Mouse (Mus musculus) megakaryocyte, embryonic 14.5 days (primary cell): ENCODE results near the gene Ldha. TPM values are rescaled to one million over a fixed set of nuclear protein-coding genes. Genes with fewer than 3 reads are reported as not detected.

ENCODE experiments used
- H3K27me3 ChIP-seq: replicated peaks from 2 replicates; pipeline ENCODE3; 2012; ENCODE audit warnings: inconsistent platforms
- H3K36me3 ChIP-seq: replicated peaks from 2 replicates; pipeline ENCODE3; 2012; ENCODE audit warnings: low read length, inconsistent platforms, mixed read lengths
- H3K4me1 ChIP-seq: 2 replicates; pipeline ENCODE4 v1.6.1; 2012; ENCODE audit warnings: inconsistent platforms
- H3K4me3 ChIP-seq: replicated peaks from 2 replicates; pipeline ENCODE3; 2012; ENCODE audit warnings: moderate library complexity, mild to moderate bottlenecking, inconsistent platforms
- H3K9me3 ChIP-seq: 2 replicates; pipeline ENCODE4 v1.6.1; 2012; ENCODE audit warnings: inconsistent platforms
- FLI1 ChIP-seq: IDR thresholded peaks from 2 replicates; pipeline ENCODE4 v1.6.1; 2012; ENCODE audit warnings: low read length, inconsistent platforms, mixed read lengths
- GATA1 ChIP-seq: IDR thresholded peaks from 3 replicates; pipeline ENCODE4 v1.6.1; 2012; ENCODE audit warnings: mixed read lengths, low read length, inconsistent platforms, borderline replicate concordance
- polyA plus RNA-seq: library from polyadenylated mRNA; stranded (reverse); fragments of >175 nt; gene quantifications from 2 replicates; pipeline ENCODE4 v1.2.3, GENCODE M21; 2012; ENCODE audit warnings: low replicate concordance; ENCODE audit not compliant: insufficient read depth

Ldha gene
- polyA plus RNA-seq, 1 experiment, result 1,655 TPM

- Histone ChIP-seq H3K27me3 (no peaks in the 10 kb centered on the region), H3K9me3 (no peaks in the 10 kb centered on the region), H3K36me3 (no peaks in the 10 kb centered on the region), H3K4me1 (peaks cover 100% of the 10 kb centered on the region), H3K4me3 (no peak overlapping the region)
- TF ChIP-seq GATA1 (no peak), FLI1 (no peak)
These were observed 4.9 kb upstream of the Ldha start for GRCm38 (mm10) chr7:46836357-46836756.

- Histone ChIP-seq H3K27me3 (no peaks in the 10 kb centered on the region), H3K4me3 (peak overlapping the region; percentile 68), H3K36me3 (no peaks in the 10 kb centered on the region), H3K4me1 (peaks cover 100% of the 10 kb centered on the region), H3K9me3 (no peaks in the 10 kb centered on the region)
- TF ChIP-seq GATA1 (no peak), FLI1 (no peak)
These were observed 4.2 kb upstream of the Ldha start for GRCm38 (mm10) chr7:46837073-46837472.

DNA sequence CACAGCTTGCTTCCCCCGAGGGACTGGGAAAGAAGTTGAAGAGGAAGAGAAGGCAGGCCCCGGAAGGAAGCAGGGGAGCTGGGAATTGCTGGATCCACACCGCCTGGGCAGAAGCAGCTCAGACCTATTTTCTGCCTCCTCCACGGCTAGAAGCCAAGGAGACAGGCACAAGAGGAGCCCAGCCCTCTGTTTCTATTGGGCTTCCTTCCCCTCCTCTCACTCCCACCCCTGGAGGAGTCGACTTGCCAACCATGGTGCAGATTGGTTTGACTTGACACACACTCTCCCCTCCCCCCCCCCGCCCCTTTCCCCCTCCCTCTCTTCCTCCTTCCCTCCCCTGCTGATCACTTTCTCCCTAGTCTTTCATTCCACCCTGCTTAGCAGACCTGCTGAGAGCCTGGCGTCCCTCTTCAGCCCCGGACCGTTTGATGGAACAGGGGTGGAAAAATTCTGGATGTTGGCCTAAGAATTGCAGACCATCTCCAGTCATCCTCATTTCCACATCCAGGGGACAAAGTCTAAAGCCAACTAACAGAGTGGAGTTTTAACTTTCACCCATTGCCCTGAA lies 3.1 kb upstream of the Ldha start:
- no peak for TF ChIP-seq FLI1
- no peak for TF ChIP-seq GATA1
- H3K9me3 ChIP-seq, result no peaks in the 10 kb centered on the region
- peak overlapping the region; percentile 88 for H3K4me3 ChIP-seq
- peaks cover 100% of the 10 kb centered on the region for H3K4me1 ChIP-seq
- no peaks in the 10 kb centered on the region for H3K27me3 ChIP-seq
- H3K36me3 ChIP-seq, result no peaks in the 10 kb centered on the region

DNA sequence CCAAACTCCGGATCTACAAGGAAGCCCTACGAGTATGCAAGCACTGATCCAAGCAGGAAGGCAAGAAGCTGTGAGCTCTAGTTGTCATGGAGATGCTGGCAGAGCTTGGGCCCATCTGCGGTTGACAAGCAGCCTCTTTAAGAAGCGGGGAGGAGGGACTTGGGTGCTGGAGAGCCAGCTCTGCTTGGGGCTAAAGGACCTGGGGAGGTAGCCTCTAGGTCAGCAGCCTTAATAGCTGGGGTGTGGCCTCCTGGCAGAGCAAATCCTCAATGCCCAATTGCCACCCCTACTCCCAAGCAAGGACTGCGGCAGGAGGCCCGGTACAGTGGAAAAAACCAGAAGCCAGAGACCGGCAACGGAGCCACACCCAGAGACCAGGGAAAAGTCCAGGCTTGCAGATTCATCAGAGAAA lies 2.4 kb upstream of the Ldha start:
- Histone ChIP-seq H3K9me3 (no peaks in the 10 kb centered on the region), H3K4me1 (peaks cover 100% of the 10 kb centered on the region), H3K4me3 (peak overlapping the region; percentile 88), H3K27me3 (no peaks in the 10 kb centered on the region), H3K36me3 (peaks cover under 1% of the 10 kb centered on the region)
- TF ChIP-seq FLI1 (no peak), GATA1 (no peak)

- peaks cover 2% of the 10 kb centered on the region for H3K36me3 ChIP-seq
- H3K27me3 ChIP-seq, result no peaks in the 10 kb centered on the region
- no peaks in the 10 kb centered on the region for H3K9me3 ChIP-seq
- H3K4me3 ChIP-seq, result peak overlapping the region; percentile 88
- peaks cover 100% of the 10 kb centered on the region for H3K4me1 ChIP-seq
- TF ChIP-seq GATA1, result no peak
- TF ChIP-seq FLI1, result no peak
These were observed 1.8 kb upstream of the Ldha start for GRCm38 (mm10) chr7:46839446-46839845.

DNA sequence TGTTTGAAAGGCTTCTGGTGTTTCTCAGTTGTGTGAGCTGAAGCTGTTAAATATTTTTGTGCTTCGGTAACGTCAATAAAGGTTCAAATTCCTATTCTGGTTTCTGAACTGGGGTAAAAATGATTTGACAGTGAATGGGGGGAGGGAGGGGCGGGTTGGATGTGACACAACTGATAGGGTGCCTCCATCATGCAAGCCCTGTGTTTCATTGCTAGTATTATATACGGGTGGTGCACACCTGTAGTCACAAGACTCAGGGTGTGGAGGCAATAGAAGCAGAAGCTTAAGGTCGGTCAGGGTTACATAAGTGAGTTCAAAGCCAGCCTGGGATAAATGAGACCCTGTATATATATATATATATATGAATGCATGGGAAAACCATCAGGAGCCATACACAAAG lies 1.4 kb upstream of the Ldha start:
- Histone ChIP-seq H3K27me3 (no peaks in the 10 kb centered on the region), H3K4me1 (peaks cover 100% of the 10 kb centered on the region), H3K4me3 (peak overlapping the region; percentile 17), H3K36me3 (peaks cover 2% of the 10 kb centered on the region), H3K9me3 (no peaks in the 10 kb centered on the region)
- no peak for TF ChIP-seq GATA1
- no peak for TF ChIP-seq FLI1

GRCm38 (mm10) chr7:46840326-46840725 lies 949 bp upstream of the Ldha start:
- TF ChIP-seq FLI1, result no peak
- no peak for TF ChIP-seq GATA1
- Histone ChIP-seq H3K4me1 (peaks cover 100% of the 10 kb centered on the region), H3K4me3 (peak overlapping the region; percentile 51), H3K27me3 (no peaks in the 10 kb centered on the region), H3K9me3 (no peaks in the 10 kb centered on the region), H3K36me3 (peaks cover 2% of the 10 kb centered on the region)

DNA sequence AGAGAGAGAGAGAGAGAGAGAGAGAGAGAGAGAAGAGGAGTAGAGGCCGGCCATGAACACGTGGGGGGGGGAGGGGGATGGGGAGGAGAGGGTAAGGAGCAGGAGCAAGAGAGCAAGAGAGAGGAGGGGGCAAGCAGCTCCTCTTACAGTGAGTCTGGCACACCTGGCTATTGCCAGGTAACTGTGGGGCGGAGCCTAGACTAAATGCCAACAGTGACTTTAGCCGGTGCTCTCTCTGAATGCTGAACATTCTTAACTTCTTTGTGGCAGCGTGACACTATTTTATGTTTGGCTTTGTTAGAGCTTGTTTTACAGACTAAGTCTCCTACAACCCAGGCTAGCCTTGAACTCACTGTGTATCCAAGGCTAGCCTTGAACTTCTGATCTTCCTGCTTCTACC lies 1.0 kb downstream of the Ldha start:
- peaks cover 89% of the 10 kb centered on the region for H3K4me1 ChIP-seq
- H3K9me3 ChIP-seq, result no peaks in the 10 kb centered on the region
- H3K36me3 ChIP-seq, result peaks cover 10% of the 10 kb centered on the region
- TF ChIP-seq FLI1 (no peak), GATA1 (no peak)
- no peak overlapping the region for H3K4me3 ChIP-seq
- H3K27me3 ChIP-seq, result no peaks in the 10 kb centered on the region

GRCm38 (mm10) chr7:46843576-46843975 lies 2.3 kb downstream of the Ldha start:
- Histone ChIP-seq H3K4me3 (no peak overlapping the region), H3K27me3 (no peaks in the 10 kb centered on the region), H3K4me1 (peaks cover 87% of the 10 kb centered on the region), H3K36me3 (peaks cover 23% of the 10 kb centered on the region), H3K9me3 (no peaks in the 10 kb centered on the region)
- TF ChIP-seq GATA1 (no peak), FLI1 (no peak)

GRCm38 (mm10) chr7:46845211-46845977 lies 4.1 kb downstream of the Ldha start:
- H3K9me3 ChIP-seq, result no peaks in the 10 kb centered on the region
- TF ChIP-seq FLI1 (no peak), GATA1 (no peak)
- peaks cover 86% of the 10 kb centered on the region for H3K4me1 ChIP-seq
- peaks cover 41% of the 10 kb centered on the region for H3K36me3 ChIP-seq
- H3K27me3 ChIP-seq, result no peaks in the 10 kb centered on the region
- H3K4me3 ChIP-seq, result peak overlapping the region; percentile 98
